Mouse (Mus musculus): ENCODE results near the gene Fscn2. TPM values are rescaled to one million over a fixed set of nuclear protein-coding genes. Genes with fewer than 3 reads are reported as not detected.
"Not testable (repeated sequence)": the region's sequence is repeated elsewhere in the genome, so short reads cannot be mapped to it uniquely, and the experiment has no call there.

The Fscn2 gene
- polyA plus RNA-seq, 1 experiment from 2014 or later: 0.88 TPM

- H3K27ac ChIP-seq (replicated peaks): no peak overlapping the region
- no peaks in the 10 kb centered on the region for H3K9me3 ChIP-seq
- H3K4me1 ChIP-seq (replicated peaks): no peaks in the 10 kb centered on the region
- H3K27me3 ChIP-seq: no peaks in the 10 kb centered on the region
- no peak overlapping the region for H3K9ac ChIP-seq
- H3K36me3 ChIP-seq: no peaks in the 10 kb centered on the region
- ATAC-seq (ENCODE audit: low FRiP score, low read depth): no peak
- 84% methylated on average over 6 of the region's 6 CpGs for WGBS
- H3K4me2 ChIP-seq: no peak overlapping the region
- no peak overlapping the region for H3K4me3 ChIP-seq
Measured at GRCm38 (mm10) chr11:120335431-120336021, 25.8 kb upstream of the Fscn2 start.

- Histone ChIP-seq H3K9ac (no peak overlapping the region), H3K4me3 (no peak overlapping the region), H3K4me1 (replicated peaks) (no peaks in the 10 kb centered on the region), H3K27me3 (no peaks in the 10 kb centered on the region), H3K4me2 (no peak overlapping the region), H3K36me3 (no peaks in the 10 kb centered on the region), H3K27ac (replicated peaks) (no peak overlapping the region), H3K9me3 (no peaks in the 10 kb centered on the region)
- ATAC-seq (ENCODE audit: low FRiP score, low read depth): no peak
- WGBS: 45% methylated on average over 2 of the region's 2 CpGs
Measured at GRCm38 (mm10) chr11:120337447-120337846, 23.9 kb upstream of the Fscn2 start.

DNA sequence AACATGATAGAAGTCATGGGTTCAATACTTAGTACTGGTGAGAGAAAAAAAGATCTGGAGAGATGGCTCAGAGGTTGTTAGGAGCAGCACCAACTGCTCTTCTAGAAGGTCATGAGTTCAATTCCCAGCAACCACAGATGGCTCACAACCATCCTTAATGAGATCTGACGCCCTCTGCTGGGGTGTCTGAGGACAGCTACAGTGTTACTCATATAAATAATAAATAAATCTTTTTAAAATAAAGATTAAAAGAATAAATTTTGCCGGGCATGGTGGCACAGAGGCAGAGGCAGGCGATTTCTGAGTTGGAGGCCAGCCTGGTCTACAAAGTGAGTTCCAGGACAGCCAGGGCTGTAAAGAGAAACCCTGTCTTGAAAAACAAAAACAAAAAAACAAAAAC is 22.5 kb upstream of the Fscn2 start:
- Histone ChIP-seq H3K27ac (replicated peaks) (no peak overlapping the region), H3K4me1 (replicated peaks) (peaks cover 3% of the 10 kb centered on the region), H3K9ac (no peak overlapping the region), H3K4me2 (no peak overlapping the region), H3K27me3 (no peaks in the 10 kb centered on the region), H3K9me3 (no peaks in the 10 kb centered on the region), H3K4me3 (no peak overlapping the region), H3K36me3 (no peaks in the 10 kb centered on the region)
- ATAC-seq (ENCODE audit: low FRiP score, low read depth): no peak
- WGBS: 71% methylated on average over 3 of the region's 3 CpGs

GRCm38 (mm10) chr11:120339978-120340513 is 21.3 kb upstream of the Fscn2 start:
- Histone ChIP-seq H3K36me3 (peaks cover 6% of the 10 kb centered on the region), H3K9ac (no peak overlapping the region), H3K4me1 (replicated peaks) (peaks cover 15% of the 10 kb centered on the region), H3K27me3 (no peaks in the 10 kb centered on the region), H3K9me3 (no peaks in the 10 kb centered on the region), H3K27ac (replicated peaks) (no peak overlapping the region), H3K4me2 (no peak overlapping the region), H3K4me3 (no peak overlapping the region)
- WGBS: 88% methylated on average over 10 of the region's 10 CpGs
- ATAC-seq (ENCODE audit: low FRiP score, low read depth): no peak

GRCm38 (mm10) chr11:120341661-120342060 is 19.7 kb upstream of the Fscn2 start:
- H3K4me2 ChIP-seq: no peak overlapping the region
- H3K27ac ChIP-seq (replicated peaks): no peak overlapping the region
- no peaks in the 10 kb centered on the region for H3K27me3 ChIP-seq
- no peaks in the 10 kb centered on the region for H3K9me3 ChIP-seq
- H3K36me3 ChIP-seq: peaks cover 10% of the 10 kb centered on the region
- no peak for ATAC-seq (ENCODE audit: low FRiP score, low read depth)
- H3K9ac ChIP-seq: no peak overlapping the region
- H3K4me1 ChIP-seq (replicated peaks): peaks cover 20% of the 10 kb centered on the region
- no peak overlapping the region for H3K4me3 ChIP-seq
- WGBS: 92% methylated on average over 4 of the region's 4 CpGs

GRCm38 (mm10) chr11:120342656-120343160 is 18.6 kb upstream of the Fscn2 start:
- Histone ChIP-seq H3K36me3 (peaks cover 10% of the 10 kb centered on the region), H3K9me3 (no peaks in the 10 kb centered on the region), H3K4me1 (replicated peaks) (peaks cover 20% of the 10 kb centered on the region), H3K27ac (replicated peaks) (no peak overlapping the region), H3K9ac (no peak overlapping the region), H3K27me3 (no peaks in the 10 kb centered on the region), H3K4me2 (no peak overlapping the region), H3K4me3 (no peak overlapping the region)
- 89% methylated on average over 5 of the region's 5 CpGs for WGBS
- ATAC-seq (ENCODE audit: low FRiP score, low read depth): no peak

GRCm38 (mm10) chr11:120343519-120344309 is 17.6 kb upstream of the Fscn2 start:
- Histone ChIP-seq H3K4me1 (replicated peaks) (peaks cover 20% of the 10 kb centered on the region), H3K27me3 (no peaks in the 10 kb centered on the region), H3K27ac (replicated peaks) (0 out of 2 replicates have a peak overlapping the region, but pooled peaks have one; percentile 43), H3K9ac (0 out of 2 replicates have a peak overlapping the region, but pooled peaks have one; percentile 5), H3K4me2 (peak overlapping the region; percentile 94), H3K9me3 (no peaks in the 10 kb centered on the region), H3K4me3 (no peak overlapping the region), H3K36me3 (peaks cover 10% of the 10 kb centered on the region)
- ATAC-seq (ENCODE audit: low FRiP score, low read depth): no peak
- WGBS: 76% methylated on average over 5 of the region's 5 CpGs

DNA sequence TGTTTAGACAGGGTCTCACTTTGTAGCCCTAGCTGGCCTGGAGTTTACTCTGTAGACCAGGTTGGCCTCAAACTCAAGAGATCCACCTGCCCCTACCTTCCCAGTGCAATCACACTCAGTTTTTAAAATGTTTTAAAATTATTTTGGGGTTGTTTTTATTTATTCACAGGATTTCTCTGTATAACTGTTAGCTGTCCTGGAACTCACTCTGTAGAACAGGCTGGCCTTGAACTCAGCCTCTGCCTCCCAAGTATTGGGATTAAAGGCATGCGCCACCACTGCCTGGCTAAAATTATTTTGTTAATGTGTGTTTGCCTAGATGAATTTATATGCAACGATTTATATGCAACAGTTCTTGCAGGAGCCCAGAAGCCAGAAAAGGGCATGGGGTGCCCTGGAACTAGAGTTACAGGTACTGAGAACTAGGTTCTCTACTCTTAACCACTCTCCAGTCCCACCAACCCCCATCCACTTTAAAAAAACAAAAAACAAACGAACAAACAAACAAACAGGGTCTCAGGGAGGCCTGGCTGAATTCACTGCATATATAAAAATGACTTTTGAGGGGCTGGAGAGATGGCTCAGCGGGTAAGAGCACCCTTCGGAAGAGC is 16.9 kb upstream of the Fscn2 start:
- H3K4me2 ChIP-seq: peak overlapping the region; percentile 94
- 63% methylated on average over 5 of the region's 5 CpGs for WGBS
- H3K27ac ChIP-seq (replicated peaks): peak overlapping the region; percentile 67; the same call in 1 of the 2 replicates
- H3K27me3 ChIP-seq: no peaks in the 10 kb centered on the region
- no peaks in the 10 kb centered on the region for H3K9me3 ChIP-seq
- peaks cover 10% of the 10 kb centered on the region for H3K36me3 ChIP-seq
- H3K9ac ChIP-seq: peak overlapping the region; percentile 22; the same call in 1 of the 2 replicates
- peak overlapping the region; percentile 42 for H3K4me3 ChIP-seq
- no peak for ATAC-seq (ENCODE audit: low FRiP score, low read depth)
- H3K4me1 ChIP-seq (replicated peaks): peaks cover 25% of the 10 kb centered on the region

DNA sequence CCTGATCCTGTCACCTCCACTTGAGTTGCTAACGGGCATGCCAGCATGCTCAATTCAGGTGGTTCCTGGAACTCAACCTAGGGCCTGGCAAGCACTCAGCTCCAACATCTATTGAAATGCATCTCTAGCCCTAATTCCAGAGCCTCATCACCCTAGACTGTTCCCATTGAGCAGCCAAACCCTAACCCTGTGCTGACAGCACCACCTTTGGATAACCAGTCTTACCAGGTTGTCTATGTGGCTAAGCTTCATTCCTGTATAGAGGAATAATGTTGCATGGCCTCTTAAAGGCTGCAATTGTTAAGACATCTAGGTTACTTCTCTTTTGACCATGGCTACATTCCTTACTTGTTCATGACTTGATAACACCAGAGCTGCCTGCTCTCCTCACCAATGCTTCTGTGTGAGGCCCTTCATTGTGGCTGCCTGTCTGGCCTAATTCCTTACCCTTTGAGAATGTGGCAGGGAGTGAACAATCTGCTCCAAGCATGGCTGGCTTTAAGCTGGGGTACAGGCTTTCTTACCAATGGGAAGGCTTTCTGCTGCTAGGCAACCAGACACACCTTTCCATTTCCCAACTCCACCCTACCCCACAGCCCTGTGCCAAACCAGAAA is 16.2 kb upstream of the Fscn2 start:
- WGBS: 34% methylated on average over 1 of the region's 1 CpGs
- peak overlapping the region; percentile 47 for H3K9ac ChIP-seq
- no peaks in the 10 kb centered on the region for H3K9me3 ChIP-seq
- H3K27ac ChIP-seq (replicated peaks): peak overlapping the region; percentile 67
- H3K4me2 ChIP-seq: peak overlapping the region; percentile 94
- peak overlapping the region; percentile 42 for H3K4me3 ChIP-seq
- H3K36me3 ChIP-seq: peaks cover 10% of the 10 kb centered on the region
- no peaks in the 10 kb centered on the region for H3K27me3 ChIP-seq
- H3K4me1 ChIP-seq (replicated peaks): peaks cover 30% of the 10 kb centered on the region
- ATAC-seq (ENCODE audit: low FRiP score, low read depth): no peak

GRCm38 (mm10) chr11:120346383-120347034 is 14.8 kb upstream of the Fscn2 start:
- H3K9me3 ChIP-seq; H3K27me3 ChIP-seq; ATAC-seq (ENCODE audit: low FRiP score, low read depth); H3K27ac ChIP-seq (replicated peaks): not testable (repeated sequence)
- H3K9ac ChIP-seq: peak overlapping the region; percentile 44
- peak overlapping the region; percentile 47 for H3K4me3 ChIP-seq
- peaks cover 40% of the 10 kb centered on the region for H3K4me1 ChIP-seq (replicated peaks)
- 52% methylated on average over 11 of the region's 13 CpGs for WGBS
- peaks cover 10% of the 10 kb centered on the region for H3K36me3 ChIP-seq
- peak overlapping the region; percentile 81 for H3K4me2 ChIP-seq

- H3K9ac ChIP-seq: peak overlapping the region; percentile 85
- H3K27ac ChIP-seq (replicated peaks): peak overlapping the region; percentile 100
- H3K27me3 ChIP-seq: no peaks in the 10 kb centered on the region
- no peaks in the 10 kb centered on the region for H3K9me3 ChIP-seq
- H3K4me3 ChIP-seq: peak overlapping the region; percentile 59
- ATAC-seq (ENCODE audit: low FRiP score, low read depth): no peak
- peaks cover 10% of the 10 kb centered on the region for H3K36me3 ChIP-seq
- 5% methylated on average over 10 of the region's 10 CpGs for whole genome bisulfite sequencing
- H3K4me2 ChIP-seq: peak overlapping the region; percentile 81
- H3K4me1 ChIP-seq (replicated peaks): peaks cover 48% of the 10 kb centered on the region
Measured at GRCm38 (mm10) chr11:120347301-120347700, 14.0 kb upstream of the Fscn2 start.
